Mouse (Mus musculus): ENCODE data around the gene Fdx1l. TPM values are rescaled to one million over a fixed set of nuclear protein-coding genes. Genes with fewer than 3 reads are reported as not detected.

Fdx1l gene
- polyA plus RNA-seq, 3 experiments from 2014 or later = 9.8 to 15.0 (median 14.9) TPM

- ATAC-seq = no peak
These were observed 45.6 kb downstream of the Fdx1l start for GRCm38 (mm10) chr9:21027774-21028290.

DNA sequence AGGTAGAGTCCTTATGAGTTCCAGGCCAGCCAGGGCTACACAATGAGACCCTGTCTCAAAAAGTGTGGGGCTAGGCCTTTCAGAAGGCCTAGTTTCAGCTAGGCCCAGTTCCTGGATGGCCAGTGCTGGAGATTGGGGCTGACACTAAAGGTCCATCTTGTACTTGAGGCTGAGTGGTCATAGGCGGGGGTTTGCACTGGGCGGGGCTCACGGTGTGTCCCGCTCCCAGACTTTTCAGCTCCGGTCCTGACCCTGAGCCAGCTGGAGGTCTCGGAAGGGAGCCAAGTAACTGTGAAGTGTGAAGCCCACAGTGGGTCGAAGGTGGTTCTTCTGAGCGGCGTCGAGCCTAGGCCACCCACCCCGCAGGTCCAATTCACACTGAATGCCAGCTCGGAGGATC lies 46.6 kb downstream of the Fdx1l start:
- no peak for ATAC-seq

DNA sequence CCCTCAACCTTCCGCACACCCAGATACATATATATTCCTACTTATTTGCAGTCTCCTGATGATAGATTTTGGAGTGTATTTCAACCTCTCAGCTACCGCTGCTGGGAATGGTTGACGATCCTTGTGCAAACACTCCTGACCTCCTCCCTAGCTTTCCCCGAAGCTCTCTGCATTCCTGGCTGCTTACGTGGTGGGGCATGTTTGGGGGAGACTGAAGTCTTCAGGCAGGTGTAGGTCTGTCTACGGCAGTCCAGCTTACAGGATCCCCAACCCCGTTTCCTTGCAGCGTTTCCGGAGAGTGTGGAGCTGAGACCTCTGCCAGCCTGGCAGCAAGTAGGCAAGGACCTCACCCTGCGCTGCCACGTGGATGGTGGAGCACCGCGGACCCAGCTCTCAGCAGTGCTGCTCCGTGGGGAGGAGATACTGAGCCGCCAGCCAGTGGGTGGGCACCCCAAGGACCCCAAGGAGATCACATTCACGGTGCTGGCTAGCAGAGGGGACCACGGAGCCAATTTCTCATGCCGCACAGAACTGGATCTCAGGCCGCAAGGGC lies 48.1 kb downstream of the Fdx1l start:
- ATAC-seq = no peak

DNA sequence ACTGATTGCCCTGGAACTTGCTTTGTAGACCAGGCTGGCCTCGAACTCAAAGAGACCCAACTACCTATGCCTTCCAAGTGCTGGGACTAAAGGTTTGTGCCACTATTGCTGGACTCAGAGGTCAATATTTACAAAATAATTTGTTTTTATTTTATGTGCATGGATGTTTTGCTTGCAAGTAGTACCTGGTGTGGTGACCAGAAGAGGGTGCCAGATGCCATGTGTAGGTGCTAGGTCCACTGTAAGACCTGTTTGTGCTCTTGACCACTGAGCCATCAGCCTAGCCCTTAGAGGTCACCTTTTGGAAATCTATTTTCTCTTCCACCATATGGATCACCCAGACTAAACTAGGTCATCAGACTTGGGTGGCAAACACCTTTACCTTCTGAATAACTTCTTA lies 50.7 kb downstream of the Fdx1l start:
- ATAC-seq = no peak

- ATAC-seq = no peak
These were observed 51.1 kb downstream of the Fdx1l start for GRCm38 (mm10) chr9:21022288-21022687.

GRCm38 (mm10) chr9:21021363-21021762 lies 52.1 kb downstream of the Fdx1l start:
- no peak for ATAC-seq

GRCm38 (mm10) chr9:21018600-21018999 lies 54.8 kb downstream of the Fdx1l start:
- no peak for ATAC-seq

Other genes starting within 250 kb of the Fdx1l start
- gene A230050P20Rik, start 205.0 kb downstream of the Fdx1l start, polyA plus RNA-seq (2017; shearing (Covaris generic)) = 10 to 100 TPM in 2 of 3 experiments, 1 to 10 TPM in 1; 9.9 to 16.8 (median 14.3) TPM
- 1 to 10 TPM in 1 of 3 experiments, under 1 TPM in 2; 0.27 to 1.9 (median 0.63) TPM for gene Angptl6, start 193.9 kb downstream of the Fdx1l start, polyA plus RNA-seq (2017; shearing (Covaris generic))
- 10 to 100 TPM; 16.1 to 28.8 (median 24.2) TPM for gene Ppan, start 185.4 kb downstream of the Fdx1l start, polyA plus RNA-seq (2017; shearing (Covaris generic))
- gene Eif3g, start 175.0 kb downstream of the Fdx1l start, polyA plus RNA-seq (2017; shearing (Covaris generic)) = 100 to 1,000 TPM; 159 to 219 (median 191) TPM
- 10 to 100 TPM; 41.0 to 78.9 (median 43.9) TPM for gene Dnmt1, start 113.7 kb downstream of the Fdx1l start, polyA plus RNA-seq (2017; shearing (Covaris generic))
- 1 to 10 TPM; 5.1 to 6.4 (median 5.9) TPM for gene S1pr2, start 96.8 kb downstream of the Fdx1l start, polyA plus RNA-seq (2017; shearing (Covaris generic))
- 100 to 1,000 TPM in 2 of 3 experiments, 10 to 100 TPM in 1; 95.6 to 122 (median 112) TPM for gene Mrpl4, start 70.9 kb downstream of the Fdx1l start, polyA plus RNA-seq (2017; shearing (Covaris generic))
- gene Icam1, start 57.6 kb downstream of the Fdx1l start, polyA plus RNA-seq (2017; shearing (Covaris generic)) = 10 to 100 TPM; 50.8 to 92.7 (median 68.9) TPM
- gene Icam4, start 44.2 kb downstream of the Fdx1l start, polyA plus RNA-seq (2017; shearing (Covaris generic)) = 1 to 10 TPM; 1.6 to 6.3 (median 3.1) TPM
- gene Icam5, start 41.5 kb downstream of the Fdx1l start, polyA plus RNA-seq (2017; shearing (Covaris generic)) = under 1 TPM in 2 of 3 experiments, not detected in 1; 0.25 to 0.31 TPM
- gene Zglp1, start 6.5 kb downstream of the Fdx1l start, polyA plus RNA-seq (2017; shearing (Covaris generic)) = 1 to 10 TPM in 1 of 3 experiments, under 1 TPM in 1, not detected in 1; 0.82 to 3.0 TPM
- gene Gm49373, start 518 bp downstream of the Fdx1l start, polyA plus RNA-seq (2017; shearing (Covaris generic)) = not detected
- gene Gm38431, start 18.4 kb upstream of the Fdx1l start, polyA plus RNA-seq (2017; shearing (Covaris generic)) = 1 to 10 TPM in 1 of 3 experiments, under 1 TPM in 1, not detected in 1; 0.31 to 8.4 TPM
- 10 to 100 TPM; 16.6 to 23.9 (median 21.3) TPM for gene Raver1, start 18.4 kb upstream of the Fdx1l start, polyA plus RNA-seq (2017; shearing (Covaris generic))
- gene Tyk2, start 57.6 kb upstream of the Fdx1l start, polyA plus RNA-seq (2017; shearing (Covaris generic)) = 10 to 100 TPM; 36.3 to 61.7 (median 57.7) TPM
- gene Cdc37, start 76.4 kb upstream of the Fdx1l start, polyA plus RNA-seq (2017; shearing (Covaris generic)) = 10 to 100 TPM; 84.2 to 97.0 (median 95.3) TPM
- 1 to 10 TPM in 1 of 3 experiments, under 1 TPM in 2; 0.54 to 1.3 (median 0.82) TPM for gene Pde4a, start 92.1 kb upstream of the Fdx1l start, polyA plus RNA-seq (2017; shearing (Covaris generic))
- gene Keap1, start 165.7 kb upstream of the Fdx1l start, polyA plus RNA-seq (2017; shearing (Covaris generic)) = 10 to 100 TPM; 20.8 to 28.9 (median 21.5) TPM
- under 1 TPM in 1 of 3 experiments, not detected in 2; 0.17 TPM for gene S1pr5, start 174.8 kb upstream of the Fdx1l start, polyA plus RNA-seq (2017; shearing (Covaris generic))
- gene Atg4d, start 191.7 kb upstream of the Fdx1l start, polyA plus RNA-seq (2017; shearing (Covaris generic)) = 10 to 100 TPM; 23.5 to 32.5 (median 24.2) TPM
- 10 to 100 TPM; 16.5 to 36.2 (median 26.9) TPM for gene Kri1, start 214.4 kb upstream of the Fdx1l start, polyA plus RNA-seq (2017; shearing (Covaris generic))
- gene Cdkn2d, start 217.8 kb upstream of the Fdx1l start, polyA plus RNA-seq (2017; shearing (Covaris generic)) = 100 to 1,000 TPM; 116 to 131 (median 128) TPM
- 1 to 10 TPM in 1 of 3 experiments, under 1 TPM in 2; 0.36 to 1.0 (median 0.42) TPM for gene Ap1m2, start 238.7 kb upstream of the Fdx1l start, polyA plus RNA-seq (2017; shearing (Covaris generic))
- 100 to 1,000 TPM; 125 to 263 (median 241) TPM for gene Slc44a2, start 247.1 kb upstream of the Fdx1l start, polyA plus RNA-seq (2017; shearing (Covaris generic))

Data from inflammation-experienced regulatory T-cells, adult 6 months (primary cell).